Mouse (Mus musculus): ENCODE results near the gene Mrps10. TPM values are rescaled to one million over a fixed set of nuclear protein-coding genes. Genes with fewer than 3 reads are reported as not detected.

The Mrps10 gene
- polyA plus RNA-seq, 1 experiment = 8.1 TPM

GRCm38 (mm10) chr17:47430815-47431214 lies 62.1 kb downstream of the Mrps10 start:
- peaks cover 23% of the 10 kb centered on the region for H3K27me3 ChIP-seq (replicated peaks)
- H3K4me1 ChIP-seq = peaks cover 48% of the 10 kb centered on the region
- no peak for TF ChIP-seq FLI1 (IDR thresholded peaks at IDR 0.05; ENCODE audit: low read length)
- TF ChIP-seq GATA1 (IDR thresholded peaks at IDR 0.05; ENCODE audit: borderline replicate concordance, low read length) = no peak
- no peak overlapping the region for H3K4me3 ChIP-seq (replicated peaks)
- H3K9me3 ChIP-seq = no peaks in the 10 kb centered on the region
- H3K36me3 ChIP-seq (replicated peaks; ENCODE audit: low read length) = no peaks in the 10 kb centered on the region

Other genes starting within 250 kb of the Mrps10 start
- not detected in 2 replicates for gene Guca1b, start 16.5 kb downstream of the Mrps10 start, polyA plus RNA-seq (2012; ENCODE audit: insufficient read depth, low replicate concordance)
- gene Guca1a, start 31.7 kb downstream of the Mrps10 start, polyA plus RNA-seq (2012; ENCODE audit: insufficient read depth, low replicate concordance) = 4.2 and 5.0 TPM in 2 replicates
- 0.44 and 0.48 TPM in 2 replicates for gene AI661453, start 67.7 kb downstream of the Mrps10 start, polyA plus RNA-seq (2012; ENCODE audit: insufficient read depth, low replicate concordance)
- gene 1700001C19Rik, start 68.5 kb downstream of the Mrps10 start, polyA plus RNA-seq (2012; ENCODE audit: insufficient read depth, low replicate concordance) = not detected in 2 replicates
- gene Taf8, start 133.4 kb downstream of the Mrps10 start, polyA plus RNA-seq (2012; ENCODE audit: insufficient read depth, low replicate concordance) = 8.7 and 11.5 TPM in 2 replicates
- 872 and 1,542 TPM in 2 replicates for gene Ccnd3, start 136.2 kb downstream of the Mrps10 start, polyA plus RNA-seq (2012; ENCODE audit: insufficient read depth, low replicate concordance)
- 7.8 and 17.7 TPM in 2 replicates for gene Bysl, start 242.6 kb downstream of the Mrps10 start, polyA plus RNA-seq (2012; ENCODE audit: insufficient read depth, low replicate concordance)
- 2.3 TPM in 1 of 2 replicates, not detected in the other for gene Med20, start 242.7 kb downstream of the Mrps10 start, polyA plus RNA-seq (2012; ENCODE audit: insufficient read depth, low replicate concordance)
- gene Gm20517, start 242.7 kb downstream of the Mrps10 start, polyA plus RNA-seq (2012; ENCODE audit: insufficient read depth, low replicate concordance) = 0.29 and 0.81 TPM in 2 replicates